Mouse (Mus musculus) layer of hippocampus, adult 6 months (tissue): ENCODE data around the gene Atp6v1f. TPM values are rescaled to one million over a fixed set of nuclear protein-coding genes. Genes with fewer than 3 reads are reported as not detected.

Source experiments
- long read RNA-seq, 2 experiments: library from polyadenylated mRNA; unstranded; transcript quantifications; one replicate each; pipeline ENCODE4 v2.0.0; 2019 to 2020
- polyA plus RNA-seq: library from polyadenylated mRNA; unstranded; fragments of <200 nt; fragmentation: Nextera tagmentation; gene quantifications from 2 replicates; pipeline ENCODE4 v1.2.3, GENCODE M21; 2021

Gene Atp6v1f
- polyA plus RNA-seq, result 819 and 842 TPM in 2 replicates
- long read RNA-seq, experiment 1, transcript Atp6v1f-201 (2 exons, 703 nt), result major isoform, 401 of 410 reads
- long read RNA-seq, experiment 1, partial matches to known transcripts, result 4 of 410 reads
- long read RNA-seq, experiment 1, other reads (novel, unspliced or antisense), result 5 of 410 reads
- long read RNA-seq, experiment 2, transcript Atp6v1f-201 (2 exons, 703 nt), result major isoform, 43 of 46 reads
- long read RNA-seq, experiment 2, partial matches to known transcripts, result 0 of 46 reads
- long read RNA-seq, experiment 2, other reads (novel, unspliced or antisense), result 3 of 46 reads

DNA sequence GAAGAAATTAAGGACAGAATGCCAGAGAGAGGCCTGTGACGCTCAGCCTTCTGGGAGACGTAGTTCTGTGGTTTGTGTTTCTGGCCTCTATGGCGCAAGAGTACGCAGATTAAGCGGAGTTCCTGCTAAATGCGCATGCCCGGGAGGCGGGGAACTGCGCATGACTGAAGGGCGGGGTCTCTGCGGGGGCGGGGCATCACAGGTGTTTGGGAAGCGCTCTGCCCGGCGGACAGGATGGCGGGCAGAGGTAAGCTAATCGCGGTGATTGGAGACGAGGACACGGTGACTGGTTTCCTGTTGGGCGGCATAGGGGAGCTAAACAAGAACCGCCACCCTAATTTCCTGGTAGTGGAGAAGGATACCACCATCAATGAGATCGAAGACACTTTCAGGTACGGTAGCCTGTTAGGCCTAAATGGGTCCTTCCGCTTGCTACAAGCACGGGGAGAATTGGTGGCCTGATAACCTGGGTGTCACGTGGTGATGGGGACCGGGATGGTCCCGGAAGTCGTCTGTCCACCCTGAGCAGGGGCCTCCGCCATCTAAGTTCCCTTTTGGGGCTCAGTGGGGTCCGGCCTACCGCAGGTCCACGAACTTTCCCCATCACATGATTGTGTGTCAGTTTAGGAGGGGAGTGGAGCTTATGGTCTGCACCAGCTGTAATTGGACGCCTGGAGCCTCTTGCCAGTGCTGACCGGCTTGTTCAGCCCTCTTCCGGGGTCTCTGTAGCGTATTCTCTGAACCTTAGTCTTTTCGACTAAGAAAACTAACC lies at the start of gene Atp6v1f:
Gene Atp6v1f, plus strand, starts transcription at position 136 of the 772 bp plus-strand sequence.

GRCm38 (mm10) chr6:29433038-29433803 lies 34.3 kb upstream of the Atp6v1f start, which contains the start of gene Flnc:
Gene Flnc (plus strand): TSS chr6:29433256.

GRCm38 (mm10) chr6:29471137-29471536 lies 3.6 kb downstream of the Atp6v1f start, which contains the start of gene Atp6v1fnb:
Gene Atp6v1fnb (plus strand): TSS chr6:29471437.

DNA sequence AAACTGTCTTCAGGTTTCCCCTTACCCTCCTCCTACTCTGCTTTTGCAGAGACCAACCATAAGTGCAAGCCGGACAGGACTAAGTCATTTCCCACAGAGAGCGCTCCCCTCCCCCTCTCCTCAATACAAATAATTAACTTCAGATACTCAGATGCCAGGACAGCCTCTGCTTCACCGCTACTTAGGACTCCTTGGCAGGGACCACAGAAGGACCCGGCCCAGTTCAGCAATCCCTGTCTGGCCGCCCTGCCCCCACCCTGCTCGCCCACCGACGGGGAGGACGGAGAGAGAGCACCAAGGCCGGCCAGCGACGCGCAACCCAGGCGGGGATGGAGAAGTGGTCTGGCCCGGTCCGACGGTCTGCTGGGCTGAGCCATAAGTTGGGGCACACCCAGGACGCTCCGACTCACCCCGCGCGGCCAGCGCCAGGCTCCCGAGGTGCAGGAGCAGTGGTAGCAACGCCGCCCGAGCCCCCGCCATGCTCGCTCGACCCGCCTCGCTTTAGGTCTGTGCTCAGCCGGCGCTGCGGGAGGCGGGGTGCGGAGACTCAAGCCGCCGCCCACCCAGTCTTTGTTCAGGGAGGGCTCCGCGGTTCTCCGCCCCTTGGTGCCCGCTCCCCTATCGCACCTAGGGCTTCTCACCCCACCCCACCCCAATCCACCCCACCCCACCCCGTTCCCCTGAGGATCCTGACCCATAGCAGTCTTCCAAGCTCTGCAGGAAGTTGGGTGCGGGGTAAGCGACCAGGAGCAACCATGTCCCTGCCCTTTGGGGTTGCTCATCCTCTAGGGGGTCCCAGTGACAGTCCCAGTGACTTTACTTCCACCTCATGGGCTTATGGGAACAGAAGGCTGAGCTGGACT lies 40.2 kb downstream of the Atp6v1f start, which contains the start of gene Kcp:
Gene Kcp, minus strand, starts transcription at position 506 of the 863 bp plus-strand sequence.

Other genes with a start within 250 kb of the Atp6v1f start
- 16.1 and 17.6 TPM in 2 replicates for gene Hilpda, start 195.2 kb upstream of the Atp6v1f start, polyA plus RNA-seq
- 0.33 TPM in 1 of 2 replicates, not detected in the other for gene Fam71f2, start 188.1 kb upstream of the Atp6v1f start, polyA plus RNA-seq
- not detected in 2 replicates for gene Fam71f1, start 148.6 kb upstream of the Atp6v1f start, polyA plus RNA-seq
- 26.1 and 30.7 TPM in 2 replicates for gene Calu, start 119.6 kb upstream of the Atp6v1f start, polyA plus RNA-seq
- 0.10 TPM in 1 of 2 replicates, not detected in the other for gene Opn1sw, start 79.2 kb upstream of the Atp6v1f start, polyA plus RNA-seq
- gene Ccdc136, start 71.4 kb upstream of the Atp6v1f start, polyA plus RNA-seq, result 17.3 and 20.4 TPM in 2 replicates
- gene Flnc, start 34.5 kb upstream of the Atp6v1f start, polyA plus RNA-seq, result 0.15 and 0.38 TPM in 2 replicates
- not detected in 2 replicates for gene Atp6v1fnb, start 3.7 kb downstream of the Atp6v1f start, polyA plus RNA-seq
- 0.40 and 0.84 TPM in 2 replicates for gene Kcp, start 40.2 kb downstream of the Atp6v1f start, polyA plus RNA-seq
- 2.7 TPM in 2 replicates for gene Irf5, start 58.9 kb downstream of the Atp6v1f start, polyA plus RNA-seq
- 31.7 and 32.8 TPM in 2 replicates for gene Tnpo3, start 142.2 kb downstream of the Atp6v1f start, polyA plus RNA-seq
- 2.0 and 3.6 TPM in 2 replicates for gene Tspan33, start 226.5 kb downstream of the Atp6v1f start, polyA plus RNA-seq